Mouse (Mus musculus): ENCODE data around the gene Tmem179.

Gene Tmem179

DNA sequence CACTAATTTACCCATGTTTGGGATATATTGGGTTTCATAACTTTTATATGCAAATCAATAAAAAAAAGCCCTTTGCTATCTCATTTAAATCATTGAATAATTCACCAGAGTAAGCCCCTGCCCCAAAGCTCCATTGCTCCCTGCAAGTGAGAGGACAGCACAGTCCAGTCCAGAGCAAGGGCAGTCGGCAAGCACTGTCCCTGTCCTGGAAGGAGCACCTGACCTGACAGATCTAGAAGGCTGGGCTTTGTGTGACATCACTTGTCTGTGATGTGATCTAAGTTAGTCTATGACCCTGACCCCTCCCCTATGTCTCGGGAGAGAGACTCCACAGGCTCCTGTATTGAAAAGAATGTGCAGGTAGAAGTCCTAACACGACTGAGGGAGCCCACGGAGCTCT, 17.2 kb upstream of the Tmem179 start:
- DNase-seq = no peak

DNA sequence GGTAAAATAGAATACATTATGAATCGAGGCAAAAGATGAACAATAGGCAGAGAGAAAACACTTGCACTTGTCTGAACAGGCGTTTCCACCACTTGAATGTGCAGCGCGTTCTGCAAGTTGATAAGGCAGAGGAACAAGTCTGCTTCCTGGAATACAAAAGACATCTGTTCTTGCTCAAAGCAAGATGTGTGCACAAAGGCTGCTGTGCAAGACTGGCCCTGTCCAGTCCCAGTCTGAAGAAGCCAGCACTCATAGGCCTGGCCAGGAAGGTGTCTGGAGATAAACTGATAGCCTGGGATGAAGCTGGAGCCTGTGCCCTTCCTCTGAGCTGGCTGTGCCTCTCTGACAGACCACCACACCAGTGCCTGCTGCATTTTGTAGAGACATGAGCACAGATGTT, 1.6 kb upstream of the Tmem179 start:
- no peak for DNase-seq

DNA sequence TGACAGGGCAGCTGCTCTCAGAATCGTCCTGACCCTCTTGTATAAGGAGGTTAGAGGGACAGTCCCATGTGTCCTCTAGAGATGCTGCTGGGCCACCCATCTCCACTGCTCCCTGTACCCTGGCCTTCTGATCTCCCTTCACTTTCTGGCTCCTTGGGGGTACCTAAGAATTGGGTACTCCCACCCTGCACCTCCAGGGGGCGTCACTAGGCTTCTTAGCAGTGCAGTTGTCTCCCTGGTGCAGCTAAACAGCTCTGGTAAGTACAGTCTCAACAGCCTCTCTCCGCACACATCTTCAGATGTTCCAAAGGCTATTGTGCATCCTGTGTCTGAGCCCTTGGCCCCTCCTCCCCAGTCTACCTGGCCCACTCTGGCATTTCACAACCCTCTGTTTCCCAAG, 1.6 kb downstream of the Tmem179 start:
- no peak for DNase-seq

DNA sequence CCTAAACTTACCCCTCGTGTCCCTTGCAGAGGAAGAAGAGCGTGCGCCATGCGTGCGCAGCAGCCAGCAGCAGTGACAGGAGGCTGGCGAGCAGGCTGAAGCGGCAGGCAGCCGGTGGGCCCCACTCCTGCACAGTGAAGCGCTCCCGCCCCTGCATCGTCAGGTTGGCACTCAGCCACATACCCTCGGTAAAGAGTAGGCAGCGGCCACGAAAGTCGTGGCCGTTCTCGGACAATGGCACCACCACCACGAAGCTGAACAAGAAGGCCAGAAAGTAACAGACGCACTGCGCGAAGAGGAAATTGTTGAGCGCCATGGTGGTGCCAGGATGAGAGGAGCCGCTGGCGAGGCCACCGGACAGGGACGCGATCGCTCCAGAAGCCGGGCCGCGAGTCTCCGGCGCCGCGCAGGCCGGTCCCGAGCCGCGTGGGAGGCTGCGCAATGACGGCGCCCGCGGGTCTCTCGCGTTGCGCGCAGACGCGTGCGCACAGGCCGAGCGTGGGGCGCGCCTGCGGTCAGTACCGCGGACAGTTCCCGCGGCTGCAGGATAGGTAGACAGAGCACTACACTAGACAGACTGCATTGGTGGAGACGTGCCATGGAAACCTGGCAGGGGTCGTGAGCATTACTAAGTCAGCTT, 5.7 kb downstream of the Tmem179 start:
- DNase-seq = peak; percentile 43 to 53

DNA sequence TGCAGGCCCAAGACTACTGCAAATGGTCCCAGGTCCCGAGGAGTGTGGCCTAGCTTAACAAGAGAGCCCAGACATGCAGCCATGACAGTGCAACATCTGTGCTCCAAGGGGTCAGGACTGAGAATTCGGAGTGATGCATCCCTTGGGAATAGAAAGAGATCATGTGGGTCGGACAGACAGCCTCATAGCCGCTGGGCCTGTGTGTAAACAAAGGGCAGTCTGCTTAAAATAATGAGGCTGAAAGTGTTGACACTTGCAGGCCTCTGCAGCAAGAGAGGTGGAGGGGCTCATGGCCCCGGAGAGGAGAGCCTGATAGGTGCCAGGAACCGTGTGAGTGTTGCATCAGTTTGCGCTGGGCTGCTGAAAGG, 6.2 kb downstream of the Tmem179 start:
- DNase-seq = no peak

DNA sequence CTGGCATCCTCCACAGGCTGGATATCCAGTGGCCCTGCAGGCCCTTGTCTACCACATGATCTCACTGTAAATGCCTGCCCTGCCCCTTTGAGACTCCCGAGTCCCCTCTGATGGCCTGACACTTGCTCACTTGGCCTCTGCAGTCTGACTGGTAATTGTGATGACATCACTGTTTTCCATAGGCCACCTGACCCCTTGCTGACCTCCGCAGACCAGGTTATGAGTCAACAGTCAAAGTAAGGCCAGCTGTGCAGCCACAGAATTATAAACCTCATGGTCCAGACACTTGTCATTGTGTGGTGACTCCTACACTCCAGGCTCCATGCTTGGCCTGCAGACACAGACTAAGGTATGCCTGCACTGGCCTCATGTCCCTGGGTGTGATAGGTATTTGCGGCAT, 8.6 kb downstream of the Tmem179 start:
- DNase-seq = no peak

DNA sequence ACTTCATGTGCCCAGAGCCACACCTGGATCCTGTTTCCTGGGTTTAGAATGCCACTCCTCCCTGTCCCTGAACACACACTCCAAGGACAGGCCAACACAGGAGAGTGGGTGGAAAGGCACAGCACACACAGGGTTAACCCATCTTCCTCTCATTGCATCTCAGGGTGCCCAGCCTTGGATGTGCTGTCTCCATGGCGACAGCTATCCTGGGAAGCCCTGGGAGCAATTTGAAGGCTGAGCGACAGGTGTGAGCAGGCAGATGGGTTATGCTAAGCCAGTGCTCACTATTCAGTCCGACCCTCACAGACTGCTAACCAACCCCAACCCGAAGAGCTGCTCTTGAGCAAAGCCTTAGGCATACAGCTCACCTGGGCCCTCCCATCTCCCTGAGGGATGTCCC, 9.3 kb downstream of the Tmem179 start:
- DNase-seq = no peak

DNA sequence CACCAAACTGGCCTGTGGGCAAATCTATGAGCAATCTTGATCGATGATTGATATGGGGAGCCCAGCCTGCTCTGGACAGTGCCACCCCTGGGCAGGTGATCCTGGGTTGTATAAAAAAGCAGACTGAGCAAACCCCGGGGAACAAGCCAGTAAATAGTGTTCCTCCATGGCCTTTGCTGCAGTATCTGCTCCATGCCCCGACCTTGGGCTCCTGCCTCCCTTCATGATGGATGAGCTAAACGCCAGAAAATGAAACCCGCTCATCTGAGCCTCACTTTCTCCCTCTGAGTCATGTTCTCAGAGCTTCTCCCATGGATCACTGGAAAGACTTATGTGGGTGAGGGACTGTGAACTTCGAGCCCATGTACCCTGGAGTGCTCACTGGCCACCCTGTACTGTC, 10.3 kb downstream of the Tmem179 start:
- DNase-seq = no peak

DNA sequence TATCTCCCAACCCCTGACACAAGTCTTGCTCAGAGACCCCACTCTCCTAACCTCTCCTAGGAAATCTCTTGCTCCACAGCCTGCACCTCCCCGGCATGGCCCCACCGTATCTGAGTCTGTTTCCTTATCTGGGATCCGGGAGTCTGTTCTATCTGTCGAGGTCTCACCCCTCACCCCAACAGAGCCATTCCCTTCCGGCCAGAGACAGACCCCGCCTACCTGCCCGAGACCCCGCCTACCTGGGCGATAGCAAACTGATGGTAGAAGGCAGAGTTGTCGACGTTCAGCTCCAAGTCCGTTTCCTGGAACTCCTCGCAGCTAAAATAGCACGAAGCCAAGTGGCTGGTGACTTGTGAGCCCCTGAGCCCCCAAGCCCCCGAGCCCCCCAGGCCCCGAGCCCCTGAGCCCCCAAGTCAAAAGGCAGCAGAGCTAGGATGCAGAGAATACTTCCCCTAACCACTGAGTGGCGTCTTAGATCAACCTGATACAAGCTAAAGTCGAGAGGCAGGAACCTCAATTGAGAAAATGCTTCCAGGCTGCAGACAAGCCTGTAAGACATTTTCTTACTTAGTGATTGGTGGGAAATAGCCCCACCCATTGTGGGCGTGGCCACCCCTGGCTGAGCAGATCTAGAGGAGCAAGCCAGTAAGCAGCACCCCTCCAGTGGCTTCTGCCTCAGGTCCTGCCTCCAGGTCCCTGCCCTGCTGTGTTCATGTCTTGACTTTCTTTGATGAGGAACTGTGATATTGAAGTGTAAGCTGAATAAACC, 13.4 kb downstream of the Tmem179 start:
- DNase-seq = no peak

DNA sequence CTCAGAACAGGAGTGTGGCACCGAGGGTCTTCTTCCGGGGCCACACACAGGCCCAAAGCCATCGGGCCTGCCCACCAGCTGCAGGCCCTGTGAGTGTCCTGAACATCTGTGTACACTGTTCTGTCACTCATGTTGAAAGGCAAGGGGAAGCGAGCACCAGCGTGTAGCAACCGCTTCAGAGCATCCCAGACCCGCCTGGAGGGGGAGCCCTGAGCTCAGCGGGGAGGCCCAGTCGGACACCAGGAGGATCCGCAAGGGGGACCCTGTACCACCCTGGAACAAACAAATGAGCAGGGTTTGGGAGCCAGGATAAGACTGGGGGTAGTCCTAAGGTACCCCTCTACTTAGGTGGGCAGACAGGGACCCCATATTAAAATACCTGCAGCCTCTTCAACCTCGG, 17.9 kb downstream of the Tmem179 start:
- DNase-seq = no peak

DNA sequence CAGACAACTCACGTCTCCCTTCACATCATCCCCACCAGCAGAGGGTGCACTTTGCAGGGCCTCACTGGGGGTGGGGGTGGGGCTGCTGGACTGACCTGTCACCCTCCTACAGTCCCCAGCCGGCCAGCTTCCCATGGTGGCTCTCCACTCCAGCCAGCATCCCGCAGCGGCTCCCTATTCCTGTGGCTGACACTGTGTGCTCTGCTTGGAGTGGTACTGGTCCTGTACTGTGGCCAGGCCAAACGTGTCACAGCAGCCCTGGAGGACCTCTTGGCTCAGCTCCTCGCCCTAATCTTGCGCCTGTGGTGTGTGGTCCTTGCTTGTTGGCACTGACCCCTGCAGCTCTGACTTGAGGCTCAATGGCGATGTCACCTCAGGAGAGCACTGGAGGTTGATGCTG, 18.8 kb downstream of the Tmem179 start:
- DNase-seq = no peak

DNA sequence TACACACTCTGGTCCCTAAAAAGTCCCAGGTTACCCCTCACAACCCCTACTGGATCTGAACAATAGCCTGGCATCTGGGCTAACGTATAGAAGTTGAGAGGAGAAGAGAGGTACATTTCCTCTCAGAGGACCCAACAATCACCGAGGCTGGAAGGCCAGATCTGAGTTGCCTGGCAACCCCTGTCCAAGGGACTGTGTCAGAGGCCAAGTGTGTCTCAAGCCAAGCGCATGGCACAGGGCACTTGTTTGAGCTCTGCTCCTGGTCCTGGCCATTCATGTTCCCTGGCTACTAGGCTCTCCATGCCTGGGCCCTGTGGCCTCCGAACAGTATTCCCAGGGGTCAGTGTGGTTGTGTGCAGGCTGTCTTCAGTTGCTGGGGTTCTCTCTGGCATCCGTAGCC, 20.4 kb downstream of the Tmem179 start:
- no peak for DNase-seq

DNA sequence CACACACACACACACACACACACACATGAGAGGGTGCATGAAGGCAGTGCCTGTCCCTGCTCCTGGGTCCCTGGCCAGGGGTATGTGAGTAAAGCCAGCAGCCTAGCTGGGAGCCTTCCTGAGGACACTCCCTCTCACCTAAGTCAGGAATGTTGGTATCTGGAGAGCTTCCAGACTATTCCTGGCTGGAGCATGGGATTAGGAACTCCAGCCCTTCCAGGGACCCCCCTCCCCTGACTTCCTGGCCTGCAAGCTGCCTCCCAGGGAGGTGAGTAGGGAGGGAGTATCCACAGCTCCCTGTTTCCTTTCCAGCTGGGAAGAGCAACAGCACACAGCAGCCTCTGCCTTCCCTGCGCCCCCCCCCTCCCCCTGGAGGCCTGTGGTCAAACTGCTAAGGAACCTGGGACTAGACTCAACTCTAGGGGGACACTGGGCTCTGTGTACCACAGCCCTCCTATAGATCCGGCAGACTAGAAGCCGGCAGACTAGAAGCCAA, 26.1 kb downstream of the Tmem179 start:
- DNase-seq = no peak

DNA sequence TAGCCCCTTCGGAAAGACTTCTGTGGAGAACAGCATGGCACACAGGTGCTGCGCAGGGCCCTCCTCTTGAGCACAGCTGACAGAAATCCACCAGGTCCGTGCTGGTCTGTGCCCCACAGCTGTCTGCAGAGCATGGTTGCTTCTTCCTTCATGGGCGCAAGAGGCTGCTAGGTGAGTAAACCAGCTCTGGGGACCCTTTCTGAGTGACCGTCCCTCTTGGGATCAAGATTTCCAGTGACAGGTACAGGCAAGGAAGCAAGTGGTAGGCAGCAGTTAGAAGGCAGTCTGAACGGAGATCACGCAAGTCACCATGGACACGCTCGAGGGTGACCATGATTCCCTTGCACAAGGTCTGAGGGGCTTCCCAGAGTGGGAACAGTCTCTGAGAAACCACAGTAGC, 27.0 kb downstream of the Tmem179 start:
- DNase-seq = no peak

DNA sequence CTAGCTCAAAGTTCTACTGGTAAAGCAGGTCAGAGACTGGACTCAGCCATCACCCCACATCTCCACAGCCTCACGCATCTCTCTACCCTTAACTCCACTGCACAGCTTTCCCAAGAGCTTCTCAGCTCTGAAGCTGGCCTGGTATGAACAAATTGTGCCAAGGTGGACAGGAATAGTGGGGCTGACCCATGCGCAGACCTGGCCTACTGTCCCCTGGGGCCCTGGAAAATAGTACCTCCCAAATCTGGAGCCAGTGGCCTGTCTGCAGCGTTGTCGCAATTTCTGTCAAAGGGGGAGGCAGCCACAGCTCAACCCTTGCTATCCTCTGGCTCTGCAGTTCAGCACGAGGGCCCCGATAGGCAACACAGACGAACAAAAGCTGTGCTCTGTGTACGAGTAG, 27.4 kb downstream of the Tmem179 start, which contains the start of gene A530016L24Rik:
TSS of gene A530016L24Rik (plus strand) at position 315 of the 400 bp plus-strand sequence.
- DNase-seq = no peak

DNA sequence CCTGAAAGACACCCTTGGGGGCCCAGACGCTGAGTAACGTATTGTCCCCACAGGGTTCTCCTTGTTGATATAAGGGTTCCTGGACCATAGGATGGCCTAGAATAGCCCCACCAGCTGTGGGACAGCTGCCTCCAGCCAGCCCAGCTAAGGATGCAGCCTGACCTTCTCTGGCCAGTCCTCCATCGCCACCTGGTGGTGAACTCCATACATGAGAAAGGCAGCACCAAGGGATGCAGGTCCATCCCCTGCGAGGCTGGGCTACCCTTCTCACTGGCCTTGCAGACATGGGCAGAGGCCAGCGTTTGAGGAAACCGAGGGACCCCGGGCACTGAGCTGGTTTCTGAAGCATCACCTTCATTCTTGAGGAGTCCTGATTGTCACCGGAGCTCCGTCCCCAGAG, 42.8 kb downstream of the Tmem179 start:
- DNase-seq = peak; percentile 91 to 96

DNA sequence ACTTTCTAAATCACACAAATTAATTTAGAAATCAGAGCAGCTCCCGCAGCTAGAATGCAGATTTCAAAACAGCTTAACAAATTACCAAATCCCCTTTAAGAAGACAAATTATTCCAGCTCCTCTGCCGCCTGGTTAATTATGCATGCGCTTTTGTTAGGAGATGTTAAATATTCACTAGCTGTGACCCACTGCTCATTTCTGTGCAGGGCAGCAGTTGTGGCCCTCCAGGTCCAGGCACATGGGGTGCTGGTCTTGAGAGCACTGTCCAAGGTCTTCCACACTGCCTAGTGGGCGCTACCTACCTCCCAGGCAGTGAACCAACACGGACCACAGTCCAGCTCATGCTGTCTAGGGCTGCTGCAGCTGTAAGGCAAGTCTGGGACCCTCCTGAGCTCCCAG, 46.3 kb downstream of the Tmem179 start:
- no peak for DNase-seq

DNA sequence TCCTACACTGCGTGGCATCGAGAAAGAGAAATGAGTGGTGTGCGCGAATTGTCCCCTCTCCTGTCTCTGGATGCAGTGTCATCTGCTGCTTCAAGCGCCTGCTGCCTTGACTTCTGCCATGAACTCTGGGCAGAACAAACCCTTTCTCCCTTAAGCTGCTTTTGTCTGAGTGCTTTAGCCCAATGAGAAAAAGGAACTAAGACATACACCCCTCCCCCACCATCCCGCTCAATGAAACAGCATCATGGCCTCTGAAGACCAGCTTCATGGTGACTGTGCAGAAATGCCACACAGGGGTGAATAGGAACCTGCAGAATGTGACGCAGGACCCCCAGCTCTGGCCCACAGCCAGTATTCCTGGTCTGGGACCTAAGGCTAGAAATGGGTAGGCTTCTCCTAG, 47.2 kb downstream of the Tmem179 start:
- DNase-seq = no peak

DNA sequence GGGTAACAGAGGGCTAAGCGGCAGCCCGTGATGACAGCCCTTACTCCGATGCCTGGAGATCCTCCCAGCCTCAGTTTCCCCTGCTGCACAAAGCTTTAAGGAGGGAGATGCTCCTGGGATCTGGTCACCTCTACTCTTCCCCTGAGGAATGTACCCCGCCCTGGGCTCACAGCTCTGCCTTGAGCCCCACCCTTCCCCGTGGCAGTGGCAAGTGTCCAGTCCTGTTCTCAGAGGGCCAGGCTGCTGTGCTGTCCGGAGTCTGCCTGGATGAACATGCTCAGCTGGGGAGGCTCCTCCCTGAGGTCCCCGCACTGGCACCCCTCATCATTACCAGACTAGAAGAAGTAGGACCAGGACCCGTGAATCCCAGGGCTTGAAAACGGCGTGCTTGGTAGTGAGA, 49.2 kb downstream of the Tmem179 start:
- DNase-seq = no peak

DNA sequence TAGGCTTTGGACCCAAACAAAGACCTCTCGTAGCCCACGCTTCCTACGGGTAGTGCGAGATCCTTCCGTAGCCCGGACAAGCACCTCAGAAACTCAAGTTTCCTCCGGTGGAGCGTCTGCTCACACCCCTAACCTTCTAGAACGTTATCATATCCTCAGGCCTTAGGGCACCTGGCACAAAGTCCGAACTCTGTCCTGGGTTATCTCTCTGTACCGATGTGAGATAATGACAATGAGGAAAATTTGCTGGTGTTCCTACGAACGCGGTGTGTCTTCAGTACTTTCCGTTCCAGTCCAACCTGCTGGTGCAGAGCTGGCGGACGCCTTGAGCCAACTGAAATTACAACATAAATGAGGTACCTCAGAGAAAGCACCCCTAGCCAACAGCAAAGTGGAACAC, 50.6 kb downstream of the Tmem179 start:
- DNase-seq = no peak

DNA sequence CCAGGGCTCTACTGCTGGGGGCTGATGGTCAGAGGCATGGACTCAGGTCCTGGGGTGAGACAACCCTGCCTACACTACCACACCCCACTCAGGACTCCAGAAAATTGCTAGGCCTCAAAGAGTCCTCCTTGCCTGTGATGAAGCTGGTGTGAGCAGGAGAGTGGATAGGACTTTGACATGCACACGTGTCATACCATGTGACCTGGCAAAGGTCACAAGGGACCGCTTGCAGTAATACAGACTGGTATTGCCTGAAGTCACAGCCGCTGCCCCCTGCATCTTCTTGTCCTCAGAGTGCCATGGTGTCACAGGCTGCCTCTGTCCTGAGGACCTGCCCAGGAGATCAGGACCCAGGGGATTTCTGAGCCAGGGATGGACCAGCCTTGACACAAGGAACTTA, 52.0 kb downstream of the Tmem179 start:
- DNase-seq = no peak

DNA sequence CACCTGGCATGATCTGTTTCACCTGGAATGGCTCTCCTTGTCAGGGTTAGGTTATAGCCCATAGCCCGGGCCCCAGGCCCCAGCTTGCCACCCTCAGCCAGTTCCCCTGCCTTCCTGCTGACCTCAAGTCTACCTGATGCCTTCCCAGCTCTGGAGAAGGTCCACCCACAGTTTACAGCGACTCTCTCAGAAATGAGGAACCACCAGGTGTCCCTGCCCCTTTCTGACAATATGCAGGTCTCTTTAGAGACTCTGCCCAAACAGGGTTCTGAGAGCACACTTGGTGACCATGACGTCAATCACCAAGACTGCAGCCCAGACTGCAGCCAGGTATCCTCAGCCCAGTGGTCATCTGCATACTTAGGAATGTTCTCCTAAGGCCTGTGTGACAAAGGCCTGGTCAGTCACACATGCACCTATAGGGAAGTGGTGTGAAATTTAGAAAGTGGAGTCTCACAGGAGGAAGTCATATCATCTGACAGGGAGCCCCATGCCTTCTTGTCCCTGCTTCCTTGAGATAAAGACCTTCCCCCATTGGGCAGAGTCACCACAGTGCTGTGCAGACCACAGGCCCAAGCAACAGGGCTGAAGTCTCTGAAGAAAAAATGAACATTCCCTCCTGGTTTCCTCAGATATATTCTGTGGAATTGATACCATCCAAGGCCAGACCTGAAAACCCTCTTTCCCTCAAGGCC, 52.6 kb downstream of the Tmem179 start:
- no peak for DNase-seq

DNA sequence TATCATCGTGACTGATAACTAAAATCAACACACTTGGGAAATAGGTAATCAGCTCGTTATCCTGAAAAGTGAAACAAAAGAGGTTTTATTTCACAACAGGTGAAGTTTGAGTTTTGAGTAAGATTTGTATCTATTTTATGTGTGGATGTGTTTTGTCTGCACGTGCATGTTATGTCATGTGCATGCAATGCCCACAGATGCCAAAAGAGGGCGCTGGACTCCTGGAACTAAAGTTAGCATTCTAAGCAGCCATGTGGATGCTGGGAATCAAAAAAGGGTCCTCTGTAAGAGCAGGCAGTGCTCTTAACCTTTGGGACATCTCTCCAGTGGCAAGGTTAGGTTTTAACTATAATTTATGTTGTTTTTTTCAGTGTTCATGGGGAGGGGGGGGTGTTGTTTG, 53.3 kb downstream of the Tmem179 start:
- no peak for DNase-seq

DNA sequence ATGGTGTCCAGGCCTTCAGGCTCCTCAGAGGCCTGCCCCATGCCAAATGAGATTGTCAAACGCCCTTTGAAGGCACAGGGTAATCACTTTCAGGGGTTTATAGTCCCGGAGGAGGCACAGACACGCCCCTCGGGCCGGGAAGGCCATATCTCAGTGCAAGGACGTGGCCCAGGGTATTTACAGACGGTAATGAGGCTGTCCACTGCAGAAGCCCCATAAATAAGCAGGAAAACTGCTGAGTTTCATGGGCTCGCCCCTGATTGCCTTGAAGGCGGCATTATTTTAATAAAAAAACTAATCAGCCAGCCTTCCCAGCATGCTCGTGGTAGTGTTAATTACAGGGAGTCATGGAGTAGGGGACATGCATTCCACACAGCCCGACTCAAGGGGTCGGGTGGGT, 54.1 kb downstream of the Tmem179 start:
- DNase-seq = no peak
